Mouse (Mus musculus) small intestine, adult 2 months (tissue): ENCODE data around the gene Nab2.

Experiments used
- CTCF ChIP-seq: fragments of 200-500 bp; IDR thresholded peaks from 2 replicates; pipeline ENCODE4 v1.5.1; 2012; ENCODE audit warnings: low read depth, mild to moderate bottlenecking, control low read depth, inconsistent platforms, low read length, moderate library complexity, mixed read lengths; ENCODE audit not compliant: insufficient replicate concordance, insufficient read length; ENCODE audit errors: extremely low read depth
- POLR2A ChIP-seq: fragments of 200-500 bp; IDR thresholded peaks from 2 replicates; pipeline ENCODE4 v1.6.1; 2012; ENCODE audit warnings: low read depth, mild to moderate bottlenecking, control low read depth, inconsistent platforms, low read length, moderate library complexity

DNA sequence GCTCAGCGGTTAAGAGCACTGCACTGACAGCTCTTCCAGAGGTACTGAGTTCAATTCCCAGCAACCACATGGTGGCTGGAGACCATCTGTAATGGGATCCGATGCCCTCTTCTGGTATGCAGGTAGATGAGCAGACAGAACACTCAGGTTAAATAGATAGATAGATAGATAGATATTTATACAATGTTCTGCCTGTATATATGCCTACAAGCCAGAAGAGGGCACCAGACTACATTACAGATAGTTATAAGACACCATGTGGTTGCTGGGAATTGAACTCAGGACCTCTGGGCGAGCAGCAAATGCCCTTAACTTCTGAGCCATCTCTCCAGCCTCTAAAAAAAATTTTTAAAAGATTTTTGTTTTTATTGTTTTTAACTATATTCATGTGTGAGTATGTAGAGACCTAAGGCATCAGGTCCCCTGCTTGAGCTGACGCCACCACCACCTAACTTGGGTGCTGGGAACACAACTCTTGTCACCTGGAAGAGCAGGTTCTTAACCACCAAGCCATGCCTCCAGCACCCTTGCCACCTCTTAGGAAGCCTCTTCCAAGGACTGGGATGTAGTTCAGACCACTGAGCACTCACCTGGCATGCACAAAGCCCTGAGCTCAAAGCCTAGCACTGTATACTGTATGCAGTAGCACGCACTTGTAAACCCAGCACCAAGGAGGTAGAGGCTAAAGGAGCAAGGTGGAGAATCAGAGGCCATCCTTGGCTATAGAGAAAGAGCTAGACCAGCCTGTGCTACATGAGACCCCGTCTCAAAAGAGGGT is 44.7 kb downstream of the Nab2 start:
- no peak for TF ChIP-seq CTCF
- TF ChIP-seq POLR2A = no peak
